Mouse (Mus musculus) E14TG2a.4 (cell line): Measurements from ENCODE around the gene Casp8.

Experiments
- H3K27me3 ChIP-seq: 2 replicates; pipeline ENCODE4 v1.6.1; 2014; ENCODE audit warnings: low read length, control low read depth; ENCODE audit not compliant: insufficient read depth
- H3K36me3 ChIP-seq: 2 replicates; pipeline ENCODE4 v1.6.1; 2014; ENCODE audit warnings: low read length, control low read depth; ENCODE audit not compliant: insufficient read depth
- H3K4me1 ChIP-seq: replicated peaks from 2 replicates; pipeline ENCODE4 v1.6.1; 2014; ENCODE audit warnings: low read depth, low read length, control low read depth
- H3K4me3 ChIP-seq: replicated peaks from 2 replicates; pipeline ENCODE4 v1.5.1; 2014; ENCODE audit warnings: mild to moderate bottlenecking, low read length
- H3K9me3 ChIP-seq: 2 replicates; pipeline ENCODE4 v1.6.1; 2014; ENCODE audit warnings: low read length, control low read depth
- CTCF ChIP-seq: conservative IDR thresholded peaks from 2 replicates; pipeline ENCODE4 v1.5.1; 2014; ENCODE audit warnings: low read length
- NANOG ChIP-seq: IDR thresholded peaks from 2 replicates; pipeline ENCODE4 v1.6.1; 2014; ENCODE audit warnings: borderline replicate concordance, low read length, mixed read lengths
- POU5F1 ChIP-seq: IDR thresholded peaks from 2 replicates; pipeline ENCODE4 v1.6.1; 2014; ENCODE audit warnings: low read length, borderline replicate concordance

Casp8 gene

DNA sequence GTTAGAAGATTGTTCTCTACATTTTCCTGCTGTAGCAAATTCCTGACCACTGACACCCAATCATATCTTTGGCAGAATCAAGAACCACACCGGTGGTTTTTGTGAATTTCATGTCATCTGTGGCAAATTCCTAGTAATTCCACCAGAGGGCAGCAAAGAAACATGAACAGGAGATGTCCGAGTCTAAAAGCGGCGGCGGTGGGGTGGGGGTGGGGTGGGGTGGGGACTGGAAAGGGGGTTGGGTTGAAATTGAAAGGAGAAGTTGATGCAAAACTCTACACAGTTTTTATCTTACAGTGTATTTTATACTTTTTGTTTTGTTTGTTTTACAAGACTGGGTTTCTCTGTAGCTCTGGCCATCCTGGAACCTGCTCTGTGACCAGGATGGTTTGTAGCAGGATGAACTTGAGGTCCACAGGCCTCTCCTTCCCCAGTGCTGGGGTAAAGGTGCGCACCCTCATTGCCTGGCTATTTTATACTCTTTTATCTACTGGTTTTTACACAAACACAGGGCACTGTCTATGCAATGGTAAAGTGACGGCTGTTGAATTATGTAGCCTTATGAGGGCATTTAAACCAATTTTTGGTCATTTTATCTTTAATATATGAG is 25.0 kb upstream of the Casp8 start:
- H3K9me3 ChIP-seq: peaks cover 39% of the 10 kb centered on the region
- H3K36me3 ChIP-seq: no peaks in the 10 kb centered on the region
- no peaks in the 10 kb centered on the region for H3K27me3 ChIP-seq
- H3K4me1 ChIP-seq: peaks cover 15% of the 10 kb centered on the region
- TF ChIP-seq NANOG (no peak), CTCF (peak; percentile 48)
- no peak overlapping the region for H3K4me3 ChIP-seq

DNA sequence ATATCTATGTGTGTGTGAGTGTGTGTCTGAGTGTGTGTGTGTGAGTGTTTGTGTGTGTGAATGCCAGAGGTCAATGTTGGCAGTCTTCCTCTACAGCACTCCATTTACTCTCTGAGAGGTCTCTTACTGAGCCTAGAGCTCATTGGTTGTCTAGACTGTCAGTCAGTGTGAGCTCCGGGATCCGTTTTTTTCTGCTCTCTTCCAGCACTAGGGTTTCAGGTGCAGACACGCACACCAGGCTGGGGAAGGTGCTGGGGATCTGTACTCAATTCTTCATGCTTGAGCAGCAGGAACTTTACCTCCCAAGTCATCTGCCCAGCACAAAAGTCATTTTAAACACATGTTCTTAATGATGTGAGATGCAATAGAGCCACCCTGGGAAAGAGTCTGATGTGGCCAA is 23.1 kb upstream of the Casp8 start:
- H3K4me1 ChIP-seq: peaks cover 15% of the 10 kb centered on the region
- no peaks in the 10 kb centered on the region for H3K36me3 ChIP-seq
- TF ChIP-seq CTCF: no peak
- TF ChIP-seq POU5F1: no peak
- no peak for TF ChIP-seq NANOG
- no peak overlapping the region for H3K4me3 ChIP-seq
- H3K9me3 ChIP-seq: peaks cover 32% of the 10 kb centered on the region
- H3K27me3 ChIP-seq: no peaks in the 10 kb centered on the region

DNA sequence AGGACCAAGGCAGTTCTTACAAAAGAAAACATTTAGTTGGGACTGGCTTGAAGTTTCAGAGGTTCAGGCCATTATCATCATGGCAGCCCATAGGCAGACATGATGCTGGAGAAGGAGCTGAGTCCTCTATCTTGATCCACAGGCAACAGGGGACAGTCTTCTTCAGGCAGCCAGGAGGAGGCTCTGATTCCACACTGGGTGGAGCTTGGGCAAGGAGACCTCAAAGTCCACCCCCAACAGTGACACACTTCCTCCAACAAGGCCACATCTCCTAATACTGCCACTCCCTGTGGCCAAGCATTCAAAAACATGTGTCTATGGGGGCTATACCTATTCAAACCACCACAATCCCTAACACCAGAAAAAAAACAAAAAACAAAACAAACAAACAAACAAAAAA is 21.9 kb upstream of the Casp8 start:
- H3K27me3 ChIP-seq: no peaks in the 10 kb centered on the region
- H3K4me1 ChIP-seq: peaks cover 12% of the 10 kb centered on the region
- H3K9me3 ChIP-seq: peaks cover 36% of the 10 kb centered on the region
- H3K4me3 ChIP-seq: no peak overlapping the region
- no peaks in the 10 kb centered on the region for H3K36me3 ChIP-seq
- TF ChIP-seq CTCF: no peak
- no peak for TF ChIP-seq POU5F1
- no peak for TF ChIP-seq NANOG

DNA sequence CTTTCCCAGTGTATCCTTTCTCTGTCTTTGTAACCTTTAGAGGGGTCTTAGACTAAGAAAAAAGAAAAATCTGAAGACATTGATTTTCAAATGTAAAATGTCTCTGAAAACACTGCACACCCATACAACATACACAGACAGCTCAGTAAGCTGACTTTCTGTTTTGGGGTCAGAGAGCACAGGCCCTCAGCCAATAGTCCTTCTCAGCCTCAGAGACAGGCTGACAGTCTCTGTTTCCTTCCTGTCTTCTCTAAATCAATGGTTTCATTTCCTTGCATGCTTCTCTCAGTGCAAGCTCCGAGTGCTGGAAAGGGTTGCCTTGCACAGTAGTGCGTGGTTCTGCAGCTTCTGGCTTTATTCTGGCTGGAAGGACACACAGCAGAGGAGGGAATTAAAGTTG is 21.3 kb upstream of the Casp8 start:
- H3K9me3 ChIP-seq: peaks cover 37% of the 10 kb centered on the region
- no peaks in the 10 kb centered on the region for H3K36me3 ChIP-seq
- no peaks in the 10 kb centered on the region for H3K27me3 ChIP-seq
- H3K4me1 ChIP-seq: peaks cover 12% of the 10 kb centered on the region
- no peak for TF ChIP-seq NANOG
- TF ChIP-seq CTCF: no peak
- no peak for TF ChIP-seq POU5F1
- no peak overlapping the region for H3K4me3 ChIP-seq

DNA sequence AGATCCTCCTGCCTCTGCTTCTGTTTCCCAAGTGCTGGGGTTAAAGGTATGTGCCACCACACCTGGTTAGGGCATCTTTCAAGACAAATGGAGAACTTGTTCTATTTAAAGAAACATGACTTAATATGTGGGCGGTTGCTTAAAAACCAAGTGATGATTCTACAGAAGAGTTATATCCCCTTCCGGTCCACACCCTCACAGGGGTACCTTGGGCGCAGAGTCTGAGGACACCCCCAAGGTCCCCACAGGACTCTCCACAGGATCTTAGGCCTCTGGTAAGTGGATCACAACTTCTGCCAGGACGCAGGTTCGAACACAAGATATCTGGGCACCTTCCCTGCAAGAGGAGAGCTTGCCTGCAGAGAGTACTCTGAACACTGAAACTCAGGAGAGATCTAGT is 19.8 kb upstream of the Casp8 start:
- no peak overlapping the region for H3K4me3 ChIP-seq
- peaks cover 47% of the 10 kb centered on the region for H3K9me3 ChIP-seq
- H3K4me1 ChIP-seq: peaks cover 4% of the 10 kb centered on the region
- TF ChIP-seq POU5F1: no peak
- no peak for TF ChIP-seq CTCF
- TF ChIP-seq NANOG: no peak
- no peaks in the 10 kb centered on the region for H3K27me3 ChIP-seq
- H3K36me3 ChIP-seq: no peaks in the 10 kb centered on the region

DNA sequence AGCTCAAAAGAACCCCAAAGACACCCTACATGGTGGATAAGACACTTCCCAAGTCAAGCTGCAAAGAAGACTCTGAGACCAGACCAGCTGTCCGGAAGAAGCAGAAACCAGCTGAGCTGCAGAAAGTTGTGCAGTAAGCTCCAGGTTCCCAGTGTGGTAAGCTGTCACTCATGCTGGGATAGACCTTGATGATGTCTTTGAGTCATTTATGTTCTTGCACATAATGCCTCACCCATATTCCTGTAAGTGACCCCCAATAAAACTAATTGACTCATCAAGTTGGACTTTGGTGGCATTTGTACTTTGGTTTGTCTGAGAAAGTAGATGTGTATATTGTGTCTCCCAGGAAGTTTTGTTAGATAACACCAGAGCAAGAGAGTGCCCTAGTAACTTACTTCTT is 17.6 kb upstream of the Casp8 start:
- Histone ChIP-seq H3K4me1 (no peaks in the 10 kb centered on the region), H3K27me3 (no peaks in the 10 kb centered on the region), H3K9me3 (peaks cover 53% of the 10 kb centered on the region), H3K36me3 (no peaks in the 10 kb centered on the region), H3K4me3 (no peak overlapping the region)
- TF ChIP-seq POU5F1 (no peak), NANOG (no peak), CTCF (no peak)

DNA sequence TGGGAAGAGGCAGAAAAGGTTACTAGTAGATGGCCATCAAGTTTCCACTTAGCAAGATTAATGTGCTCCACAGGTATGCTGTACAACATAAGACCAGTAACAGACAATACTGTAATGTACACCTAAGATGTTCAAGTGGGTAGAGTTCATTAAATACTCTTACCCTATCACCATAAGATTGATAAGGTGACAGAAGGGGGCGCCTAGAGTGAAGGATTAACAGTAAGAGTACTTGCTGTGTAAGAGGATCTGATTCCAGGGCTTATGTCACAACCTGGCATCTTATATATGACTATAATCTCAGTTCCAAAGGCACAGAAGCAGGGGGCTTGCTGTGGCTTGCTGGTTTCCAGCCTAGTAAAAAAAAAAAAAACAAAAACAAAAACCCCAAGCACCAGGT is 16.9 kb upstream of the Casp8 start:
- H3K4me3 ChIP-seq: no peak overlapping the region

DNA sequence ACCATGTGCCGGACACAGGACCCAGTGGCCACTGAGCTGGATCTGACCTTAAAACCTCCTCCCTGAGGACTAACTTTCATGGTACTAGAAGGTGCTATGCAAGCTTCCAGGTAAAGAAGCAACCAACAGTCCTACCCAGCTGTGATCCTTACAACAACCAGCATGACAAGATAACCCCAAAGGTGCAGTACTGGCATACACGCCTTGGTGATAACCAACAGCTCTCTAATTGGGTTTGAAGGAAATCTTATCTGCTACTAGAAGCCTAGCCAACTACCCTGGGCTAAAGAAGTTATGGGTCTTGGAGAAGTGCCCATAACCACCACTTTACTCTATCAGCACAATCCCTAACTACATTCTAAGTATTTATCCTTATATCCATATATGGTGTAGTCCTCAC is 8.9 kb upstream of the Casp8 start:
- Histone ChIP-seq H3K4me3 (no peak overlapping the region), H3K36me3 (no peaks in the 10 kb centered on the region), H3K9me3 (peaks cover 55% of the 10 kb centered on the region), H3K4me1 (no peaks in the 10 kb centered on the region), H3K27me3 (no peaks in the 10 kb centered on the region)
- TF ChIP-seq POU5F1: no peak
- no peak for TF ChIP-seq NANOG
- TF ChIP-seq CTCF: no peak

More for the DNA sequence above, 16.9 kb upstream of the Casp8 start:
- Histone ChIP-seq H3K27me3 (no peaks in the 10 kb centered on the region), H3K9me3 (peaks cover 53% of the 10 kb centered on the region), H3K36me3 (no peaks in the 10 kb centered on the region), H3K4me1 (no peaks in the 10 kb centered on the region)
- TF ChIP-seq NANOG: no peak
- TF ChIP-seq CTCF: no peak
- no peak for TF ChIP-seq POU5F1

DNA sequence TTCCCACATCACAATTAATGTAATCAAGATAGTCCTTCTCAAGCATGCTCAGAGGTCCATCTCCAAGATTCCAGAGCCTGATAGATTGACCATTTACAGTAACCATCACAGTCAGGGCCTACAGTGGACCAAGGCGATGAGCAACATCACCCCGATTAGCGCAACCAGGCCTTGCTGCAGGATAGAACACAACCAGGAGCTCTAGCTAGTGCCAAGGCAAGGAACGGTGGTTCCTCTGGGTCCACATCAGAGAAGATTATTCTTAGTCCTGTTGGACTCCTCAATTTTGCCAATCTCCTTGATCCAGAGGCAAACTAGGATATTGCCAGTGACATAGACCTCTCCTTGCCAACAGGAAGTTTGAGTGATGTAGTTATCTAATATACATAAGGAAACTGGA is 6.8 kb upstream of the Casp8 start:
- Histone ChIP-seq H3K4me1 (no peaks in the 10 kb centered on the region), H3K36me3 (no peaks in the 10 kb centered on the region), H3K9me3 (peaks cover 76% of the 10 kb centered on the region), H3K27me3 (no peaks in the 10 kb centered on the region), H3K4me3 (no peak overlapping the region)
- no peak for TF ChIP-seq CTCF
- no peak for TF ChIP-seq NANOG
- TF ChIP-seq POU5F1: no peak

DNA sequence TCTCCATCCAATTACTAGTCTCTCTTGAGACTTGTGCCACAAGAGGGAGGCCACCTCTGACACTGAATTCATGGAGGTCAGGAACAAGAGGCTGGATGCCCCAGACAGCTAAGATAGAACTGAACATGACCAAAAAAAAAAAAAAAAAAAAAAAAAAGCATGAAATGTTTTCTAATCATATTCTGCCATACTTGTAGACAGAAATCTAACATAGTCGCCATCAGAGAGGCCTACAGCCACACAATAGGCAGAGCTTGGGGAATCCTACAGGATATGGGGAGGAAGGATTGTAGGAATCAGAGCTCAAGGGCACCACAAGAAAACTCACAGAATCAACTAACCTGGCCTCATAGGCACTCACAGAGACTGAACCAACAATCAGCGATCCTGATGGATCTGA is 469 bp upstream of the Casp8 start:
- no peak for TF ChIP-seq POU5F1
- TF ChIP-seq CTCF: no peak
- TF ChIP-seq NANOG: no peak
- Histone ChIP-seq H3K4me3 (no peak overlapping the region), H3K4me1 (no peaks in the 10 kb centered on the region; the same call in 1 of the 2 replicates), H3K27me3 (peaks cover 2% of the 10 kb centered on the region; the same call in 1 of the 2 replicates), H3K9me3 (peaks cover 46% of the 10 kb centered on the region), H3K36me3 (no peaks in the 10 kb centered on the region)
